Mouse (Mus musculus): ENCODE measurements around the gene Gm45808. TPM values are rescaled to one million over a fixed set of nuclear protein-coding genes. Genes with fewer than 3 reads are reported as not detected.
"Not testable (repeated sequence)": the region's sequence is repeated elsewhere in the genome, so short reads cannot be mapped to it uniquely, and the experiment has no call there.

The Gm45808 gene
- total RNA-seq, 2 experiments from 2014 or later: 5.5 to 8.4 TPM

DNA sequence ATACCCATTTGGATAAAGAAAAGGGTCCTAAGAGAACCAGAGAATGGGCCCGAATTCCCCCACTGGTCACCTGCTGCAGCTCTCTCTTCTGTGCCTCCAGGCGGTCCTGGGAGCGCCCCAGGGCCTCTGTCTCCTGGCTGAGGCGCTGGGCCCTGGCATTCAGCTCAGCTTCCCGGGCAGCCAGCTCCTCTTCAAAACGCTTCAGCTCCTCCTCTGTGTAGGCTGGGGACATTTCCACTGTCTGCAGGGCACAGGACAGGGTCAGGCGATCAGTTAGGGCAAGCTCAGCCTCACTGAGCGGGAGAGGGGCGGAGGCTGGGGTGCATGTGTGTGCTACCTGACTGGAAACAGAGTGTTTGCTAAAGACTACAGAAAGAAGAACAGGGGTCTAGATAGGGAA is 7.9 kb upstream of the Gm45808 start:
- no peak overlapping the region for H3K4me3 ChIP-seq
- H3K27ac ChIP-seq: peak overlapping the region; percentile 94
- TF ChIP-seq CTCF (IDR thresholded peaks at IDR 0.05): no peak
- DNase-seq: peak; percentile 45
- intact Hi-C loops (cut with DNase I): no loop called here

DNA sequence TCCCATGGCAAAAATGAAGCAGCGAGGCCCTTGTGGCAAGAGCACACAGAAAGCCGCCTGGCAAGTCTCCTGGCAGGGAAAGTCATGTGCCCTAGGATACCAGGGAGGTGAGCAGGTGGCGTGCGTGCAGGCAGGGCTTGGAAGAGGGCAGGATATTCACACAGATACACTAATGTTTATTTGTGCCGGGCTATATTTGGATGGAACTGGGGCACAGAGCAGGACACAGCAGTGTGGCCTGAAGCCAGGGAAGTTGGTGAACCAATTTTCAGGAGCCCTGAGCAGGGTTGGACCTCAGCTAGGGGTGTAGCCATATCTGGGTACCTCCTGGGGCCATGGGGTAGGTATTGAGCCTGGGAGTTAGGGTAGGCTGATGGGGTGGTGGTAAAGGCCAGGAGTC is 6.3 kb upstream of the Gm45808 start:
- peak; percentile 84 for DNase-seq
- Histone ChIP-seq H3K27ac (peak overlapping the region; percentile 94), H3K4me3 (no peak overlapping the region)
- intact Hi-C loops (cut with DNase I): no loop called here
- no peak for TF ChIP-seq CTCF (IDR thresholded peaks at IDR 0.05)

DNA sequence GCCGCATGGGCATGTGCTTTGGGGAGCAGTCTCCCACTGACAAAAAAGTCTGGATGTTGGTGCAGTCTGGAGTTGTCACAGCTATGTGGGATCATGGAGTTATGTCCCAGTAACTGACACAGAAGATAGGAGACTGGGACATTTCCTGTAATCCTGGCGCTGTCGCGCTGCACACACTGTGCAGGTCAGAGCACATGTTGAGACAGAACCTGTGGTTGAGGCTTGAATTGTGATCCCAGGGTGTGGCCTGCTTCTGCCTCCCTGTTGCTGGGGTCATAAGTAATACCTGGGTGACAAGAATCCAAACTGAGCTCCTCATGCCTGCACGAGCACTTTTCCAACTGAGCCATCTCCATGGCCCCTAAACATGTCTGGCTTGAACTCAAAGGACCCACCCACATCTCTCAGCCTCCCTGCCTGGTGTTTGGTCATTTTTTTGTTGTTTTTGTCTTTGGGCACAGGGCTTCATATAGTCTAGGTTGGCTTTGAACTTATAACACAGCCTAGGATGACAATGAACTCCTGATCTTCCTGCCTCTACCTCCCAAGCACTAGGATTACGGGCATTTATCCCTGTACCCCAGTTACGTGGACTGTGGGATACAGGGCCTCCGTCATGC is 5.7 kb upstream of the Gm45808 start:
- Histone ChIP-seq H3K4me3 (no peak overlapping the region), H3K27ac (peak overlapping the region; percentile 94)
- TF ChIP-seq CTCF (IDR thresholded peaks at IDR 0.05): no peak
- intact Hi-C loops (cut with DNase I): no loop called here
- DNase-seq: no peak

DNA sequence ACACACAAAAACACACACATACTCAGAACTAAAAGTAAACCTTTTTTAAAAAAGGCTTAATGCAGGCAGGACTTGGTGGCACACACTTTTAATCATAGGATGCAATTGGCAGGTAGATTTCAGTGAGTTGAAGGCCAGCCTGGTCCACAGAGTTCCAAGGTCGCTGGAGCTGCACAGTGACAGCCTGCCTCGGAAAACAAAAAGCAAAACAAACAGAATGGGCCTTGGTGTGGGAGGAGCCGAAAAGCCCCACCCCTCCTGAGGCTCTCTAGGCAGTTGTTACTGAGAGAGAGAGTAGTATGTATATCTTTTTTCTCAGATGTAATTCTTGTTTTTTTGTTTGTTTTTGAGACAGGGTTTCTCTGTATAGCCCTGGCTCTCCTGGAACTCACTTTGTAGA is 4.7 kb upstream of the Gm45808 start:
- peak; percentile 38 for DNase-seq
- peak overlapping the region; percentile 26; the same call in 1 of the 2 replicates for H3K4me3 ChIP-seq
- no peak for TF ChIP-seq CTCF (IDR thresholded peaks at IDR 0.05)
- H3K27ac ChIP-seq: peak overlapping the region; percentile 94
- intact Hi-C loops (cut with DNase I): no loop called here

DNA sequence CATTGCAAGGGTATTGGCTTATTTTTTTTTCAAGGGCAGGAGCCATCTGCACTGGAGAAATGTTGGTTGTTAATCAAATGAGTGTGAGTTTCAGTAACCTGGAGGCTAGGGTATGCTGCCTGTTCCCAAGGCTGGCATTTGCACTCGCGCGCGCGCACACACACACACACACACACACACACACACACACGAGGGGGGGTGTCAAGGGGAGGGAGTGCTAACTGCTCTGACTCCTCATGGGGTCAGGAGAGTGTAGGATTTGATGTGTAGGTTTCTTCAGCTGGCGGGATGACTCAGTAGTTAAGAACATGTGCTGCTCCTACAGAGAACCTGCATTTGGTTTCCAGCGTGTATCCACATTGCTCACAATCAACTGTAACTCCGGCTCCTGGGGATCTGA is 4.2 kb upstream of the Gm45808 start:
- TF ChIP-seq CTCF (IDR thresholded peaks at IDR 0.05): no peak
- Histone ChIP-seq H3K4me3 (no peak overlapping the region), H3K27ac (peak overlapping the region; percentile 94)
- DNase-seq: no peak
- intact Hi-C loops (cut with DNase I): no loop called here

DNA sequence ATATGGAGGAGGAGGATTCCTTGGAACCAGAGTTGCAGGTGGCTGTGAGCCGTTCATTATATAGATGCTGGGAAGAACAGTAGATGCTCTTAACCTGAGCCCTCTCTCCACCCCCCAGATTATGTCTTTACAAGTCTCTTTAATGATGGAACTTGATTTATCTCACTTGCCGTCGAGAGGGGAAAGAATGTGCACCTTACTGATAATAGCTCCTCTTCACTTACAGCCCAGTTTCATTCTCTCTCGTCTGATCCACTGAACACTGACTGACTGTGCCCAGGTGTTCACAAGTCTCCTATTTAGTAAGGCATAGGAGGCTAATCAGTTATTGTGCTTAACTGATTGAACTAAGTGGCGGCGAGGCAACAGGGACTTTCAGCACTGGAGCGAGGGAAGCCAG is 3.0 kb upstream of the Gm45808 start:
- no peak for DNase-seq
- peak overlapping the region; percentile 89; the same call in 1 of the 2 replicates for H3K27ac ChIP-seq
- no peak for TF ChIP-seq CTCF (IDR thresholded peaks at IDR 0.05)
- intact Hi-C loops (cut with DNase I): no loop called here
- H3K4me3 ChIP-seq: no peak overlapping the region

DNA sequence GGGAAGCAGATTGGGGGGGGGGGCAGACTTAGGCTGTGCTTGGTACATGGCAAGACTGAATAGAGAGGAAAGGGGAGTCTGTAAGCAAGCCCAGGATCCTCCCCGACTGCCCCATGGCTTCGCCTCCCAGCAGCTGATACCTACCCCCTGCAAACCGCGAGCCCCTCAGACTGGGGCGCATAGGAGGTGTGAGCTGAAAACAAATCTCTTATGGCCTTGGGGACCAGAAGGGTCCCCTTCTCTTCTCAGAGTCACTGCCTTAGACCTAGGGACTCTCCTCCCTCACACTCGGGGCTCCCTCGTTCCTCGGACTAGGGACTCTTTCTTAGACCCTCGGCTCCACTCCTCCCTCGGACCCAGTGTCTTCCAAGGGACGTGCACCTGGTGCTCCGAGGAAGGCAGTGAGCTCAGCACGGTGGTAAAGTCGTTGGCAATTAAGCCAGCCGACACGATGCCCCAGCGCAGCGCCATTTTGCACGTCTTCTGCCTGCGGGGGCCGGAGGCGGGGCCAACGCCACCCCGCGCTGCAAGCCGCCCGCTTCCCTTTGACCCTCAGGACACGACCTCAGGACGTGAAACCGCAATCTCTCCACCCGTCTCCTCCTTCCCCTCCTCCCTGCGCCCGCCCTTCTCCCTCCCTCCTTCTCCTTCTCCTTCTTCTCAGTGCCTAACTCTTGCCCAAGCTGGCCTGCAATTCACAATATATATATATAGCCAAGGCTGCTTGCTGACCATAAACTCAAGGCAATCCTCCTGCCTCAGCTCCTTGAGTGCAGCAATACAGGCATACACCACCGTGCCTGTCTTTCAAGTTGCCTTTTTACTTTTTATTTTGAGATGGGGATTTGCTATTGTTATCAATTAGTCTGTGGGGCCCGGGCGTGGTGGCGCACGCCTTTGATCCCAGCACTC is 1.9 kb upstream of the Gm45808 start, which contains the start of gene Dhdh:
TSS of gene Dhdh (minus strand) at position 513 of the 912 bp plus-strand sequence.
- Histone ChIP-seq H3K27ac (peak within 1 kb of the TSS; percentile 89), H3K4me3 (peak within 1 kb of the TSS; percentile 82)
- peak; percentile 89 for DNase-seq
- no peak for TF ChIP-seq CTCF (IDR thresholded peaks at IDR 0.05)
- intact Hi-C loops (cut with DNase I): no loop called here

DNA sequence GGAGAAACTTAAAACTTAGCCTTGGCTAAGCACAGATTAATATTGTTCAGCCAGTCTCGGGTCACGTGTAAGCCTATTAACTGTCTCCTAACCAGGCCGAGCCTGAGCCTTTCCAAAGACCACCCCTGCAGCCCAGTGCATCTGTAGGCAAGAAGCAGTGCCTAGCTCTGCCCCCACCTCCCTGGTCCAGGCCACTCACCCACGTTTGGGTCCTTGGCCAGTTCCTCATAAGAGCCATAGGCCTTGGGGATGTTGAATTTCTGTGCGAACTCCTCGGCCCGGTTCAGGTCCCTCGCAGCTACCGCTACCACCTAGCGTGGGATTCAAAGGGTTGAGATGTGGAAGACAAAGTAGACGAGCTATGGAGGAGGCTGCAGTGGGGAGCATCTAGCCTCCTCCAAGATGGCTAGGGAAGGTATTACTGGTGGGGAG is 1.3 kb upstream of the Gm45808 start:
- H3K27ac ChIP-seq: peak overlapping the region; percentile 89
- intact Hi-C loops (cut with DNase I): no loop called here
- no peak for TF ChIP-seq CTCF (IDR thresholded peaks at IDR 0.05)
- no peak for DNase-seq
- H3K4me3 ChIP-seq: peak overlapping the region; percentile 82

DNA sequence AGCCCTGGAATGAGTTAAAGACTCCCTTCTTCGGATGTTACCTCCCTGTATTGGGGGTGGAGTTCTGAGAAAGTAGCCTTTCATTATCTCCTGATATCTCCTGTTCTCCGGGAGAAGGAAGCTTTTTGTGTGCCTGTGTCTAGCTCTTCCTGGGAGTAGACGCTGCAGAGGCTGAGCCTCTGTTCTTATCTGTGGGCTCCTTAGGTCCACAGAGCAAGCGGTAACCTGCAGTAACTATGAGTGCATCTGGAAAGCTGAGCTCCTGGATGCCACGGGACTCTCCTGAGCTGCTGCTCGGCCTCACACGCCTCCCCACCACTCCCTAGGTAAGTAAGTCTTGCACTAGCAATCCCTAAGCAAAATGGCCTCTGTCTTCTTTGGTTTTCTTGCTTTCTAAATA is 453 bp downstream of the Gm45808 start:
- Histone ChIP-seq H3K4me3 (no peak overlapping the region), H3K27ac (no peak overlapping the region)
- no peak for TF ChIP-seq CTCF (IDR thresholded peaks at IDR 0.05)
- intact Hi-C loops (cut with DNase I): no loop called here
- DNase-seq: no peak

DNA sequence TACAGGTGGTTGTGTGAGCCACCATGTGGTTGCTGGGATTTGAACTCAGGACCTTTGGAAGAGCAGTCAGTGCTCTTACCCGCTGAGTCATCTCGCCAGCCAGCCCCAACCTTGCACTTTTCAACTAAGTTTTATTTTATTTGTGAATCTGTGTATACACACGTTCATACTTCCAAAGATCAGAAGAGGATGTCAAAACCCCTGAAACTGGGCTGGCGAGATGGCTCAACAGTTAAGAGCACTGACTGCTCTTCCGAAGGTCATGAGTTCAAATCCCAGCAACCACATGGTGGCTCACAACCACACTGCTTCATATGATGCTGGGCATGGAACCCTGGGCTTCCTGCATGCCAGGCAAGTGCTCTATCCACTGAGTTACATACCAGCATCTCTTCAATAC is 1.6 kb downstream of the Gm45808 start:
- intact Hi-C loops (cut with DNase I); DNase-seq; H3K27ac ChIP-seq; H3K4me3 ChIP-seq: not testable (repeated sequence)

DNA sequence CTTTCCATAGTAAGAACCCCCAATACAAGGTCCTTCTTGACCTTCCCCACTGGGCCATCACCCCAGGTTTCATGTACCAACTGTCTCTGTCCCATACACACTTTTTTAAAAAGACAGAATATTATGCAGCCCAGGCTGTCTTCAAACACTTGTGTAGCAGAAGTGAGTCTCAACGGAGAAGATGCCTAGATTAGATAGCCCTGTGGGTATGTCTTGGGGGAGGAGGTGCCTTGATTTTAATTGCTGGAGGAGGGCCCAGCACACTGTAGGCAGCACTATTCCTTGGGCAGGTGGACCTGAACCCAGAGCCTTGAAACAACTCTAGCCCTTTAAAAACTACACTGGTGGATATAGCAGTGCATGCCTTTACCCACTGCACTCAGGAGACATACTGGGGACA is 4.4 kb downstream of the Gm45808 start:
- TF ChIP-seq CTCF (IDR thresholded peaks at IDR 0.05): no peak
- H3K4me3 ChIP-seq: no peak overlapping the region
- DNase-seq: no peak
- no peak overlapping the region for H3K27ac ChIP-seq
- intact Hi-C loops (cut with DNase I): no loop called here

DNA sequence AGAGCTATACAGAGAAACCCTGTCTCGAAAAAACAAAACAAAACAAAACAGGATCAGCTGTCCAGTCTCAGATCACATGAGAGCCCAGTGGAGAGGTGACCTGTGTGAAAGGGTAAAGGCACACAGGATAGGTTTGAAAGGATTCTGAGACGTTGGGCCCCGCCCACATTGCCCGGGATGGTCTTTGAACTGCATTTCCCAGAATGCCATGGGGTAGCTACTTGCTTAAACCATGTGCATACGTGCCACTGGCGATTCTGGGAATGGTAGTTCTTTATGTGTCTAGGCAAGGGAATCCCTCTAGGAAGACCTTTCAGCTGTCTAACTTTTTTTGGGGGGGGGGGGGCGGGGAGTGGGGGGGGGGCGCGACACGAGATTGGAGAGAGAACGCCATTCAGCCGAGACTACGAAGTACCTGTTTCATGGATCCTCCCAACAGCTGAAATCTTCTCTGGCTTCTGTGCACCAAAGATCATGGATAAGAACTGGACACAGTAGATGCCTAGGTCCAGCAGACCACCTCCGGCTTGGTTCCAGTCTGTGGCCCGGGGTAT is 5.2 kb downstream of the Gm45808 start, which contains the start of gene Tulp2:
TSS of gene Tulp2 (plus strand) at position 504 of the 554 bp plus-strand sequence.
- Histone ChIP-seq H3K4me3 (no peak within 1 kb of the TSS), H3K27ac (no peak within 1 kb of the TSS)
- intact Hi-C loops (cut with DNase I): no loop called here
- DNase-seq: peak; percentile 74
- no peak for TF ChIP-seq CTCF (IDR thresholded peaks at IDR 0.05)

DNA sequence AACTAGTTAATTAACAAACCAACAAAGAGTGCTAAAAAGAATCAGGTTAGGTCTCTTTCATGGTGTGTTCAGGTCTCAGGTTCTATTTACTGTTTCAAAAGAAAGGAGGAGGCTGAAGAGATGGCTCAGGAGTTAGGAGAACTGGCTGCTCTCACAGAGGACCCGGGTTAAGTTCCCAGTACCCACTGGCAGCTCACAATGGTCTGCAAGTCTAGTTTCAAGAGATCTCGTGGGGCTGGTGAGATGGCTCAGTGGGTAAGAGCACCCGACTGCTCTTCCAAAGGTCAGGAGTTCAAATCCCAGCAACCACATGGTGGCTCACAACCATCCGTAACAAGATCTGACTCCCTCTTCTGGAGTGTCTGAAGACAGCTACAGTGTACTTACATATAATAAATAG is 6.3 kb downstream of the Gm45808 start:
- intact Hi-C loops (cut with DNase I); H3K4me3 ChIP-seq; DNase-seq; H3K27ac ChIP-seq: not testable (repeated sequence)
